Mouse (Mus musculus) CH12.LX (cell line): ENCODE data around the gene Akp3.

Source experiments
- CHD1 ChIP-seq: IDR thresholded peaks from 2 replicates; pipeline ENCODE4 v1.6.1; 2012; ENCODE audit warnings: low read depth, low read length, improper control_type of control experiment, inconsistent platforms
- CTCF ChIP-seq, 2 experiments: IDR thresholded peaks in 1 of 2; conservative IDR thresholded peaks in 1 of 2; 2 replicates each; pipeline ENCODE4 v1.5.1; 2011 to 2012; ENCODE audit warnings: low read depth in 2 of 2, low read length in 2 of 2, improper control_type of control experiment in 1 of 2, inconsistent platforms in 1 of 2, mild to moderate bottlenecking in 1 of 2, moderate library complexity in 1 of 2
- RAD21 ChIP-seq: IDR thresholded peaks from 2 replicates; pipeline ENCODE4 v1.6.1; 2011; ENCODE audit warnings: low read depth, mild to moderate bottlenecking, low read length, improper control_type of control experiment, moderate library complexity
- ZKSCAN1 ChIP-seq: IDR thresholded peaks from 2 replicates; pipeline ENCODE4 v1.6.1; 2012; ENCODE audit warnings: low read depth, inconsistent platforms, low read length, improper control_type of control experiment, borderline replicate concordance
- ZMIZ1 ChIP-seq: IDR thresholded peaks from 2 replicates; pipeline ENCODE4 v1.6.1; 2012; ENCODE audit warnings: low read depth, mild to moderate bottlenecking, inconsistent platforms, low read length, improper control_type of control experiment

- no peak for TF ChIP-seq CTCF (conservative IDR thresholded peaks at IDR 0.05 in 1 of 2, IDR thresholded peaks at IDR 0.05 in 1 of 2; ENCODE audit: low read depth in 2 of 2, low read length in 2 of 2)
- no peak for TF ChIP-seq RAD21
- no peak for TF ChIP-seq CHD1
- no peak for TF ChIP-seq ZKSCAN1
- no peak for TF ChIP-seq ZMIZ1
These were observed 18.2 kb upstream of the Akp3 start for GRCm38 (mm10) chr1:87106536-87106935.
